Mouse (Mus musculus): ENCODE data around the gene Zfp598. TPM values are rescaled to one million over a fixed set of nuclear protein-coding genes. Genes with fewer than 3 reads are reported as not detected.

Zfp598 gene
- polyA plus RNA-seq, 1 experiment = 45.3 TPM

GRCm38 (mm10) chr17:24636781-24637481, 32.6 kb upstream of the Zfp598 start:
- TF ChIP-seq FLI1 (IDR thresholded peaks at IDR 0.05; ENCODE audit: low read length) (no peak), GATA1 (IDR thresholded peaks at IDR 0.05; ENCODE audit: borderline replicate concordance, low read length) (no peak)
- H3K36me3 ChIP-seq (replicated peaks; ENCODE audit: low read length) = peaks cover 34% of the 10 kb centered on the region
- H3K4me1 ChIP-seq = peaks cover 51% of the 10 kb centered on the region
- H3K9me3 ChIP-seq = no peaks in the 10 kb centered on the region
- H3K27me3 ChIP-seq (replicated peaks) = peaks cover 16% of the 10 kb centered on the region
- peak overlapping the region; percentile 3 for H3K4me3 ChIP-seq (replicated peaks)

GRCm38 (mm10) chr17:24638214-24638613, 31.3 kb upstream of the Zfp598 start:
- Histone ChIP-seq H3K36me3 (replicated peaks; ENCODE audit: low read length) (peaks cover 34% of the 10 kb centered on the region), H3K4me3 (replicated peaks) (no peak overlapping the region), H3K4me1 (peaks cover 40% of the 10 kb centered on the region), H3K9me3 (no peaks in the 10 kb centered on the region), H3K27me3 (replicated peaks) (peaks cover 29% of the 10 kb centered on the region)
- TF ChIP-seq GATA1 (IDR thresholded peaks at IDR 0.05; ENCODE audit: borderline replicate concordance, low read length) = no peak
- TF ChIP-seq FLI1 (IDR thresholded peaks at IDR 0.05; ENCODE audit: low read length) = no peak

- no peak for TF ChIP-seq FLI1 (IDR thresholded peaks at IDR 0.05; ENCODE audit: low read length)
- no peak for TF ChIP-seq GATA1 (IDR thresholded peaks at IDR 0.05; ENCODE audit: borderline replicate concordance, low read length)
- Histone ChIP-seq H3K27me3 (replicated peaks) (peaks cover 36% of the 10 kb centered on the region), H3K9me3 (no peaks in the 10 kb centered on the region), H3K4me3 (replicated peaks) (no peak overlapping the region), H3K4me1 (peaks cover 35% of the 10 kb centered on the region), H3K36me3 (replicated peaks; ENCODE audit: low read length) (peaks cover 34% of the 10 kb centered on the region)
These were observed 30.6 kb upstream of the Zfp598 start for GRCm38 (mm10) chr17:24638840-24639239.

GRCm38 (mm10) chr17:24639571-24639988, 29.9 kb upstream of the Zfp598 start:
- TF ChIP-seq GATA1 (IDR thresholded peaks at IDR 0.05; ENCODE audit: borderline replicate concordance, low read length) (no peak), FLI1 (IDR thresholded peaks at IDR 0.05; ENCODE audit: low read length) (no peak)
- H3K4me3 ChIP-seq (replicated peaks) = no peak overlapping the region
- H3K27me3 ChIP-seq (replicated peaks) = peaks cover 43% of the 10 kb centered on the region
- peaks cover 35% of the 10 kb centered on the region for H3K4me1 ChIP-seq
- H3K36me3 ChIP-seq (replicated peaks; ENCODE audit: low read length) = peaks cover 29% of the 10 kb centered on the region
- H3K9me3 ChIP-seq = no peaks in the 10 kb centered on the region

- H3K4me3 ChIP-seq (replicated peaks) = no peak overlapping the region
- H3K4me1 ChIP-seq = peaks cover 35% of the 10 kb centered on the region
- no peaks in the 10 kb centered on the region for H3K9me3 ChIP-seq
- H3K36me3 ChIP-seq (replicated peaks; ENCODE audit: low read length) = peaks cover 24% of the 10 kb centered on the region
- TF ChIP-seq GATA1 (IDR thresholded peaks at IDR 0.05; ENCODE audit: borderline replicate concordance, low read length) (no peak), FLI1 (IDR thresholded peaks at IDR 0.05; ENCODE audit: low read length) (no peak)
- H3K27me3 ChIP-seq (replicated peaks) = peaks cover 48% of the 10 kb centered on the region
These were observed 29.4 kb upstream of the Zfp598 start for GRCm38 (mm10) chr17:24640119-24640518.

GRCm38 (mm10) chr17:24640581-24640980, 28.9 kb upstream of the Zfp598 start:
- H3K4me3 ChIP-seq (replicated peaks) = no peak overlapping the region
- H3K4me1 ChIP-seq = peaks cover 35% of the 10 kb centered on the region
- peaks cover 52% of the 10 kb centered on the region for H3K27me3 ChIP-seq (replicated peaks)
- H3K36me3 ChIP-seq (replicated peaks; ENCODE audit: low read length) = peaks cover 19% of the 10 kb centered on the region
- TF ChIP-seq GATA1 (IDR thresholded peaks at IDR 0.05; ENCODE audit: borderline replicate concordance, low read length) (no peak), FLI1 (IDR thresholded peaks at IDR 0.05; ENCODE audit: low read length) (no peak)
- no peaks in the 10 kb centered on the region for H3K9me3 ChIP-seq

GRCm38 (mm10) chr17:24641944-24642343, 27.5 kb upstream of the Zfp598 start:
- peaks cover 27% of the 10 kb centered on the region for H3K4me1 ChIP-seq
- H3K27me3 ChIP-seq (replicated peaks) = peaks cover 63% of the 10 kb centered on the region
- no peak overlapping the region for H3K4me3 ChIP-seq (replicated peaks)
- TF ChIP-seq FLI1 (IDR thresholded peaks at IDR 0.05; ENCODE audit: low read length) (no peak), GATA1 (IDR thresholded peaks at IDR 0.05; ENCODE audit: borderline replicate concordance, low read length) (no peak)
- peaks cover 15% of the 10 kb centered on the region for H3K36me3 ChIP-seq (replicated peaks; ENCODE audit: low read length)
- no peaks in the 10 kb centered on the region for H3K9me3 ChIP-seq

GRCm38 (mm10) chr17:24642791-24643343, 26.6 kb upstream of the Zfp598 start:
- Histone ChIP-seq H3K4me1 (peaks cover 26% of the 10 kb centered on the region), H3K27me3 (replicated peaks) (peaks cover 73% of the 10 kb centered on the region), H3K36me3 (replicated peaks; ENCODE audit: low read length) (peaks cover 15% of the 10 kb centered on the region), H3K9me3 (no peaks in the 10 kb centered on the region), H3K4me3 (replicated peaks) (no peak overlapping the region)
- TF ChIP-seq GATA1 (IDR thresholded peaks at IDR 0.05; ENCODE audit: borderline replicate concordance, low read length) (no peak), FLI1 (IDR thresholded peaks at IDR 0.05; ENCODE audit: low read length) (no peak)

- Histone ChIP-seq H3K36me3 (replicated peaks; ENCODE audit: low read length) (peaks cover 4% of the 10 kb centered on the region), H3K4me1 (peaks cover 37% of the 10 kb centered on the region), H3K27me3 (replicated peaks) (peaks cover 85% of the 10 kb centered on the region), H3K4me3 (replicated peaks) (no peak overlapping the region), H3K9me3 (no peaks in the 10 kb centered on the region)
- TF ChIP-seq FLI1 (IDR thresholded peaks at IDR 0.05; ENCODE audit: low read length) = no peak
- TF ChIP-seq GATA1 (IDR thresholded peaks at IDR 0.05; ENCODE audit: borderline replicate concordance, low read length) = no peak
These were observed 25.3 kb upstream of the Zfp598 start for GRCm38 (mm10) chr17:24644030-24644715.
